Mouse (Mus musculus) kidney, postnatal 0 days (tissue): ENCODE measurements around the gene Fbxo2. TPM values are rescaled to one million over a fixed set of nuclear protein-coding genes. Genes with fewer than 3 reads are reported as not detected.

ENCODE experiments used
- ATAC-seq: fragments of 200-750 bp; cut with Nextera tagmentation; replicated peaks from 2 replicates; pipeline ENCODE4 v1.8.0; 2017; ENCODE audit warnings: low read depth, moderate number of reproducible peaks, moderate TSS enrichment, moderate library complexity; ENCODE audit not compliant: low FRiP score
- DNase-seq: peaks from one replicate; pipeline ENCODE4 v3.0.0-alpha.2; 2016; ENCODE audit warnings: low spot score
- H3K27ac ChIP-seq: fragments of 300-500 bp; sonication (generic); 2 replicates; pipeline ENCODE4 v1.5.1; 2014; ENCODE audit warnings: mild to moderate bottlenecking
- H3K27me3 ChIP-seq: fragments of 300-500 bp; sonication (generic); 2 replicates; pipeline ENCODE4 v1.6.1; 2014; ENCODE audit warnings: low read length, mixed read lengths; ENCODE audit not compliant: insufficient read depth
- H3K36me3 ChIP-seq: fragments of 300-500 bp; sonication (generic); 2 replicates; pipeline ENCODE4 v1.6.1; 2014; ENCODE audit warnings: low read length, mixed read lengths; ENCODE audit not compliant: insufficient read depth
- H3K4me1 ChIP-seq: fragments of 300-500 bp; sonication (generic); replicated peaks from 2 replicates; pipeline ENCODE4 v1.6.1; 2014; ENCODE audit warnings: antibody characterized with exemption, low read length, mixed read lengths; ENCODE audit not compliant: insufficient read depth
- H3K4me2 ChIP-seq: fragments of 300-500 bp; sonication (generic); 2 replicates; pipeline ENCODE4 v1.6.1; 2014; ENCODE audit warnings: mild to moderate bottlenecking, low read length, moderate library complexity, mixed read lengths
- H3K4me3 ChIP-seq: fragments of 300-500 bp; sonication (generic); replicated peaks from 2 replicates; pipeline ENCODE4 v1.5.1; 2014; ENCODE audit warnings: low read depth, low read length
- H3K9ac ChIP-seq: fragments of 300-500 bp; sonication (generic); 2 replicates; pipeline ENCODE4 v1.6.1; 2014; ENCODE audit warnings: low read depth, low read length
- H3K9me3 ChIP-seq: fragments of 300-500 bp; sonication (generic); replicated peaks from 2 replicates; pipeline ENCODE4 v1.6.1; 2016; ENCODE audit warnings: low read length, inconsistent platforms, mixed read lengths
- CTCF ChIP-seq: IDR thresholded peaks from 2 replicates; pipeline ENCODE4 v1.5.1; 2016; ENCODE audit warnings: antibody characterized with exemption, low read depth, mild to moderate bottlenecking, moderate library complexity
- WGBS: fragments of 180-500 bp; shearing (Covaris S2); extraction: QIAGEN DNeasy Blood & Tissue Kit; methylation state at CpG from one replicate; pipeline ENCODE4 v1.1.7; 2014; 5-methylcytosine and 5-hydroxymethylcytosine counted together
- polyA plus RNA-seq: library from polyadenylated mRNA; unstranded; fragments of >200 nt; fragmentation: Nextera tagmentation; extraction: Ambion mirVana; gene quantifications from 2 replicates; pipeline ENCODE4 v1.2.1, GENCODE M21; 2015

Gene Fbxo2
- polyA plus RNA-seq, result 2.5 and 3.7 TPM in 2 replicates

DNA sequence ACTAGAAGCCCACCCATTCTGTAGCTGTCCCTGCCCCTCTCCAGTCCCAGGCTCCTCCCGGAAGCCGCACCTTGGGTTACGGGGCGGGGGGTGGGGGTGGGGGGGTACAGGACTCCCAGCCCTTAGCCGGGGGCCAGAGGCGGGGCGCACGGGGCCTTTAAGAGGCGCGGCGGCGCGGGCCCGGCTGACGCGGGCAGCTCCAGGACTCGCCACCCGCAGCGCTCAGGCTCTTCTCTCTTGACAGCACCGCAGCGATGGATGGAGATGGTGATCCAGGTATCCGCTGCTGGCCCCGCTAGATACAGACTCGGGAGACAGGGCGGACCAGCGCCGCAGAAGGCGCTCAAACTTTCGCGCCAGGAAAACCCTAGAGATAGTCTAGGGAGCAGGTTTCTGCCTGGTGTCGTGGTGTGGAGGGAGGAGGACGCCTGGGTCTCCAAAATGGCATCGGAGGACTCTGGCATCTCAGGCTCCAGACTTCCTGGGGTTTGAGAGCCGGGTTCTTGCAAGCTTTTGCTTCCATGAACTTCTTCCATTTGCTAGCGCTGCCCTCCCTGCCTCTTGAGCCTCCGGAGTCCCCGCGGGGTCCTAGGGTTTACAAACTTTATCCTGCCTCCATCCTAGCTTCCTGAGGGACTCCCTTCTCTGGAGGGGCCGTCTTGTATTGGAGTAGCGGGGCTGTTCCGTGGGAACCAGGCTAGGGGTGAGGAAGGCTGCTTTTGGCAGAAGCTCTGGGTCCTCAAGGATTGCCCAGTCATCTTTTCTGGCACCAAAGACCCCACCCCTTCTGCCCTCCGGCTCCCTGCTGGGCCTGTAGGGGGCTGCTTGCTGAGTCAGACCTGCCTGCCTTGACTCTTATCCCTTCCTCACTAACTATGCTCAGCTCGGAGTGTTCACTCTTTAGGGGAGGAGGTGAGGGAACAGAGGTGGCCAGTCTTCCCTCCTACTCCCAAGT, at the start of gene Fbxo2, which contains the start of gene Fbxo44:
TSS of gene Fbxo2 (plus strand) at position 186 of the 955 bp plus-strand sequence.
TSS of gene Fbxo44 (minus strand) at position 47 of the 955 bp plus-strand sequence.
- Histone ChIP-seq H3K4me1 (peaks cover 3% of the 10 kb centered on the region; the same call in 1 of the 2 replicates), H3K4me2 (peak within 1 kb of the TSS; percentile 98), H3K27ac (peak within 1 kb of the TSS; percentile 65), H3K36me3 (0 out of 2 replicates have a peak, but pooled peaks cover 11% of the 10 kb centered on the region), H3K9me3 (no peaks in the 10 kb centered on the region), H3K9ac (peak within 1 kb of the TSS; percentile 77), H3K27me3 (peaks cover 37% of the 10 kb centered on the region), H3K4me3 (peak within 1 kb of the TSS; percentile 60)
- TF ChIP-seq CTCF, result no peak
- 2% methylated on average over 43 of the region's 43 CpGs for WGBS
- peak; percentile 53 for ATAC-seq
- peak; percentile 44 for DNase-seq

DNA sequence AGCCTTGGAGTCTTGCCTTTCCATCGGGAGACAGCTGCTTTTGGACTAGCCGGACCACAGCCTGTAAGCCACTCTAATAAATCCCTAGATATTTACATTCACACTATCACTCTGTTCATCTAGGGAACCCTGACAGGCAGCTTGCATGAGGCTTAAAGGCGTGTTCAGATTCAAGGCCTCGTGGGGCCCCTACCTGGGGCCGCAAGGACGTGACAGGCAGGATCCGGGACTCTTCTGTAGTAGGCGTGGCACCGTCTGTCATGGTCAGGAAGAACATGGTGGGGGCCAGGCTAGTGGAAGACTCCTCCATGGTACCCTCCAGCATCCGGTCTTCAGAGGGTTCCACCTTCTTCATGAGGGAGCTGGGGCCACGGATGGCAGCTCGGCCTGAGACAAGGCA, 47.9 kb upstream of the Fbxo2 start:
- no peaks in the 10 kb centered on the region for H3K27me3 ChIP-seq
- peaks cover 6% of the 10 kb centered on the region for H3K4me1 ChIP-seq
- H3K36me3 ChIP-seq, result no peaks in the 10 kb centered on the region
- no peak for TF ChIP-seq CTCF
- DNase-seq (no peak), ATAC-seq (no peak)
- no peak overlapping the region for H3K4me3 ChIP-seq
- H3K9ac ChIP-seq, result no peak overlapping the region
- no peak overlapping the region for H3K4me2 ChIP-seq
- H3K27ac ChIP-seq, result no peak overlapping the region
- 81% methylated on average over 12 of the region's 12 CpGs for WGBS
- no peaks in the 10 kb centered on the region for H3K9me3 ChIP-seq

DNA sequence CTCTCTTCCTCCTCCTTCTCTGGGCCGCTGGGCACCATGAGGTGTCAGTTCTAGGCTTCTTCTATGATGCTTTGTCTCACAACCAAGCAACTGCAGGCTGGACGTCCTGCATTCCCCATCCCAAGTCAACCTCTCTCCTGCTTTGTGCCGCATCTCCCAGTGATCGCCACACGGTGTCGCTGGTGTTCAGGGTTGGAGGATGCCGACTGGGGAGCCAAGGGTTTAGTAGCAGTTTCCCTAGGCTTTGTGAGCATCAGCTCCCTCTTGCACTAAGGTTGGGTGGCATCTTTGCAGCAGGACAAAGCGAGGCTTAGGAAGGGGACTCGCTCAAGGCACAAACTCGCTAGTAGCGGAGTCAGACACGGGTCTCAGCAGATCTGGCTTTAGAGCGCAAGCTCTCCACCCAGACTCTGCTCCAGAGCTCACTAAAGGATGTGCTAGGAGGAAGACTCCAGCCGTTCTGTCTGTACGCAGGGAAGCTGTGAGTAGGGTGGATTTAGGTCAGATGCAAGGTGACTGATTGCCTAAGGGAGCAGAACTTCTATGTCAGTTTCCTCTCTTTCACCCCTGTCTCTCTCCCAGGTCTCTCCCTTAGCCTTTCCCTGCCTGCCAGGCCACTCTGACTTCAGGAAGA, 45.5 kb upstream of the Fbxo2 start:
- TF ChIP-seq CTCF, result peak; percentile 99
- DNase-seq (peak; percentile 94), ATAC-seq (peak; percentile 52)
- Histone ChIP-seq H3K27me3 (no peaks in the 10 kb centered on the region), H3K4me1 (no peaks in the 10 kb centered on the region; the same call in 1 of the 2 replicates), H3K9ac (no peak overlapping the region), H3K36me3 (no peaks in the 10 kb centered on the region), H3K9me3 (no peaks in the 10 kb centered on the region), H3K27ac (0 out of 2 replicates have a peak overlapping the region, but pooled peaks have one; percentile 1), H3K4me3 (no peak overlapping the region), H3K4me2 (peak overlapping the region; percentile 15)
- 3% methylated on average over 15 of the region's 15 CpGs for WGBS

DNA sequence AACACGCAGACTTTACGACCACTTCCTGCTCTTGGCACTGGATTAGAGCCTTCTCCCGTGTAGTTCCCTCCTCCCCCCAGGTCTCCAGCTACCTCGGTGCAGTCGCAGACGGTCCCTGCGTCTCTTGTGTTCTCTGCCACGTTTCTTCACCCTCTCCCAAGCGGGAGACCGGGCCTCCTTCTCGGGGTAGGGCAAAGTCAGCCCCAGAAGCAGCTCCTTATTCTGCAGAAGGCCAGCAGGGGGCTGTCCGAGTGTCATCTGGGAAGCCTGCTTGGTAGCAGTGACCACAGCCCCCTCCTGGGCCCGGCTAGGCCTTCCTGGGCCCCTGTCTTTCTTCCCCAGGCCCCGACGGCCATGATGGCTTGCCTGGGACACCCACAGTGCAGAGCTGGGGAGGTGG, 45.0 kb upstream of the Fbxo2 start:
- Histone ChIP-seq H3K27me3 (no peaks in the 10 kb centered on the region), H3K4me2 (peak overlapping the region; percentile 15), H3K27ac (0 out of 2 replicates have a peak overlapping the region, but pooled peaks have one; percentile 1), H3K9me3 (no peaks in the 10 kb centered on the region), H3K4me1 (no peaks in the 10 kb centered on the region; the same call in 1 of the 2 replicates), H3K36me3 (no peaks in the 10 kb centered on the region), H3K9ac (no peak overlapping the region), H3K4me3 (no peak overlapping the region)
- TF ChIP-seq CTCF, result peak; percentile 61; the same call in 1 of the 2 replicates
- ATAC-seq, result peak; percentile 18; the same call in 1 of the 2 replicates
- 2% methylated on average over 15 of the region's 15 CpGs for WGBS
- peak; percentile 68 for DNase-seq

DNA sequence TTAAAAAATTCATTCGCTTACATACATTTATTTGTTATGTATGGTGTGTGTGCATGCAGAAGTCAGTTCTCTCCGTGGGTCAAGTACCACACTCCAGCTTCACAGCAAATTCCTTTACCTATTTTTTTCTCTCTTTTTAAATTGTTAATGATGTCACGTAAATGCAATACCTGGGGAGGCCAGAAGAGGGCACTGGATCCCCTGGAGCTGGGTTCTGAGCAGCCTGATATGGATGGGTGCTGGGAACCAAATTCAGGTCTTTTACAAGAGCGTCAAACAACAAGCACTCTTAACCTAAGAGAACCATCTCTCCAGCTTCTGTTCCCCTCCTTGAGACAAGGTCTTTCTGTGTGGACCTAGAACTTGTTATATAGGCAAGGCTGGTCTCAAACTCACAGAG, 43.8 kb upstream of the Fbxo2 start:
- H3K27ac ChIP-seq, result no peak overlapping the region
- ATAC-seq (no peak), DNase-seq (no peak)
- H3K4me1 ChIP-seq, result no peaks in the 10 kb centered on the region; the same call in 1 of the 2 replicates
- no peak overlapping the region for H3K4me2 ChIP-seq
- no peaks in the 10 kb centered on the region for H3K27me3 ChIP-seq
- H3K4me3 ChIP-seq, result no peak overlapping the region
- peak; percentile 48 for TF ChIP-seq CTCF
- H3K9ac ChIP-seq, result no peak overlapping the region
- H3K9me3 ChIP-seq, result no peaks in the 10 kb centered on the region
- WGBS, result 80% methylated on average over 4 of the region's 4 CpGs
- no peaks in the 10 kb centered on the region for H3K36me3 ChIP-seq

DNA sequence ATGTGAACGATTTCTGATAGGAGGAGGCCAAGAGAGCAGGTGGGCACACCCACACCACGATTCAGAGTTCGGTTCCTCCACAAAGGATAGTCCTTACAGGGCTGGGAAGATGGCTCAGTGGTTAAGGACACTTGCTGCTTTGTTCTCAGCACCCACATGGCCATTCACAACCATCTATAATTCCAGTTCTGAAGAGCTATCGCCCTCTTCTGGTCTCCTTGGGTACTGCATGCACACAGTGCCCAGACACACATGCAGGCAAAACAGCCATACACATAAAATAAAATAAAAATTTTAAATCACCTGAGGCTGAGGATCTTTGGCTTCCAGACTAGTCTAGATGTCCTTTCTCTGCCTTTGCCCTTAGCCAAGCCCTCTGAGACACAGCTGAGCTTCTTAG, 43.0 kb upstream of the Fbxo2 start:
- no peak for ATAC-seq
- Histone ChIP-seq H3K36me3 (no peaks in the 10 kb centered on the region), H3K9me3 (no peaks in the 10 kb centered on the region), H3K4me3 (no peak overlapping the region), H3K27me3 (no peaks in the 10 kb centered on the region), H3K4me2 (no peak overlapping the region), H3K4me1 (no peaks in the 10 kb centered on the region; the same call in 1 of the 2 replicates), H3K9ac (no peak overlapping the region), H3K27ac (no peak overlapping the region)
- no peak for DNase-seq
- peak; percentile 49 for TF ChIP-seq CTCF
- WGBS, result 73% methylated on average over 4 of the region's 4 CpGs
